Mouse (Mus musculus): ENCODE data around the gene Dbf4. TPM values are rescaled to one million over a fixed set of nuclear protein-coding genes. Genes with fewer than 3 reads are reported as not detected.
A peak's percentile ranks its signal among the peaks of the same experiment; 100 is the strongest.

Dbf4 gene
- total and polyA plus RNA-seq, 3 experiments: 50.0 to 119 (median 103) TPM

DNA sequence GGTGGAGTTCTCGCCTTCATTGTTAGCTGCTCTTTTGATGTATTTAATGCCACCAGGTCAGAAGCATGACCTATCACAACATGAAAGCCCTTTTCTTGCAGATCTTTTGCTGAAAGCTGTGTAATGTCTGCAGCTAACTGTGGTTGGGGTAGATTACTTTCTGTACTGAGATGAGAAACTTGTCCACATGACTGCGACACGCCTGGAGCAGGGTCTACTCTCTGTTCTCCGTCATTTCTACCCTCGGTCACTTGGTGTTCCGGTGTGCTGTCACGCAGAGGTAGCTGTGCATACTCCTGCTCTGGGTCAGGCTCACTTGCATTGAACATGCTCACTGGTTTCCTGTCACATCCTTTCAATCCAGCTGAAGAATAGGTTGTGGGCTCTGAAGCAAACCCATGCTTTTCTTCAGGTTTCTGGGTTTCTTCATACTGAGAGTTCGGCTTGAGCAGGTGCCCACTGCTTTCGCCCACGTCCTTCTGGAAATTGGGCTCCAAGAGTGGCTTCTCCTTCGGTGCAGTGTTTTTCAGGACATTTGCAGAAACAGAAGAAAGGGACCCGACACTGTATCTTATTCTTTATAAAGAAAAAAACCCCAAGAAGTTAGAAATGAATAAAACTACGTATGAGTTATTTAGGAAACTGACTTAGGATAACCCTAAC, 24.8 kb downstream of the Dbf4 start (continued):
- peak; percentile 58 for TF ChIP-seq ETS1 (conservative IDR thresholded peaks at IDR 0.05; ENCODE audit: low read depth, low read length)
- peak; percentile 72; the same call in 1 of the 2 replicates for TF ChIP-seq TCF12 (IDR thresholded peaks at IDR 0.05; ENCODE audit: low read depth, low read length)
- TF ChIP-seq RCOR1 (conservative IDR thresholded peaks at IDR 0.05; ENCODE audit: low read depth, low read length): peak; percentile 92
- TF ChIP-seq MEF2A (IDR thresholded peaks at IDR 0.05; ENCODE audit: borderline replicate concordance, low read depth, low read length): peak; percentile 61
- TF ChIP-seq POLR2A (IDR thresholded peaks at IDR 0.05; ENCODE audit: low read depth, low read length): peak; percentile 29; the same call in 1 of the 2 replicates

DNA sequence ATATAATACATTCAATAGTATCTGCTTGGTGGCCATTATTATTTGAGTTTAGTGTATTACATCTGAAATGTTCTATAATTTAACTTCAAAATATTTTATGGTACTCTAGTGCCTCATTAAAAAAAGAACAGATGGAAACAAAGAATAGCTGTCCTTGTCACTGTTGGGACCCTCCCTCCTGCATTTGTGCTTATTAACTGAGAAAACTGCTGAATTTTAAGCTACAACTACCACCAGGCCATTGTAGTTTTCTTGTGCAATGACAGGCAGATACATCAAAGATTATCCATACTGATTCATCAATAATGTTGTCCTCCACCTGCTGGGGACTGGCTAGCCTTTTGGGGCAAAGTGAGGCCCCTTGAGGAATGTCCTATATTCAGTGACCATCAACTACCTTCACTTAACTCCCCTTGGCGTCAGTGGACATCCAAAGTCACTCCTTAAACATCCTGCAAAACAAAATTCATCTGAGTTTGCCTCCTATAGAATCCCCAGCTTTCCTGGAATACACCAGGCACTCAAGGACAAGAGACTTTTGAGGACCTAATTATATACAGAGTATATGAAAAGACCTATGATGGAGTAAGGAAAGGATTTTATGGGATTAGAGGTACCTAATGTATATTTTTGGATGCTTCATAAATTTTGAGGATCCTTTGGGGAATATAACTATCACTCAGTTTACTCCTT, 28.5 kb downstream of the Dbf4 start:
- in situ Hi-C loops (cut with MboI; ENCODE audit: low pct_ligation_motif_present, low pct_unique_long_range_greater_than_20kb, low sequenced_read_pairs): no loop called here
- Histone ChIP-seq H3K27ac (ENCODE audit: insufficient read depth, low read depth) (no peak overlapping the region), H3K36me3 (replicated peaks in 1 of 2; ENCODE audit: control insufficient read depth in 1 of 2, insufficient read depth in 1 of 2, low read length in 1 of 2) (peaks cover 9 to 31% of the 10 kb centered on the region in 2 experiments), H3K4me2 (ENCODE audit: insufficient read depth, low read depth, poor library complexity, severe bottlenecking) (no peak overlapping the region), H3K9ac (ENCODE audit: insufficient read depth, low read depth) (no peak overlapping the region), H3K4me1 (ENCODE audit: control insufficient read depth in 1 of 2, insufficient read depth in 2 of 2) (peaks cover 3 to 7% of the 10 kb centered on the region in 2 experiments; a peak in 3 of 4 replicates), H3K4me3 (replicated peaks in 1 of 3; ENCODE audit: low read depth in 2 of 3, low read length in 2 of 3, poor library complexity in 1 of 3) (no peak overlapping the region), H3K27me3 (replicated peaks) (no peaks in the 10 kb centered on the region), H3K9me3 (replicated peaks; ENCODE audit: low read length) (no peaks in the 10 kb centered on the region), H3K79me2 (replicated peaks; ENCODE audit: control insufficient read depth, extremely low read depth, insufficient read depth, poor library complexity, severe bottlenecking) (peaks cover 2% of the 10 kb centered on the region; the same call in 1 of the 2 replicates)
- no peak for DNase-seq (ENCODE audit: extremely low read depth)
- peak; percentile 68 for TF ChIP-seq POLR2AphosphoS2 (IDR thresholded peaks at IDR 0.05; ENCODE audit: low read depth, low read length)
- TF ChIP-seq POLR2A (IDR thresholded peaks at IDR 0.05; ENCODE audit: low read depth, low read length): no peak
- dilution Hi-C loops (cut with MboI; ENCODE audit: extremely low pct_ligation_motif_present, extremely low pct_unique_long_range_greater_than_20kb, low sequenced_read_pairs): no loop called here

DNA sequence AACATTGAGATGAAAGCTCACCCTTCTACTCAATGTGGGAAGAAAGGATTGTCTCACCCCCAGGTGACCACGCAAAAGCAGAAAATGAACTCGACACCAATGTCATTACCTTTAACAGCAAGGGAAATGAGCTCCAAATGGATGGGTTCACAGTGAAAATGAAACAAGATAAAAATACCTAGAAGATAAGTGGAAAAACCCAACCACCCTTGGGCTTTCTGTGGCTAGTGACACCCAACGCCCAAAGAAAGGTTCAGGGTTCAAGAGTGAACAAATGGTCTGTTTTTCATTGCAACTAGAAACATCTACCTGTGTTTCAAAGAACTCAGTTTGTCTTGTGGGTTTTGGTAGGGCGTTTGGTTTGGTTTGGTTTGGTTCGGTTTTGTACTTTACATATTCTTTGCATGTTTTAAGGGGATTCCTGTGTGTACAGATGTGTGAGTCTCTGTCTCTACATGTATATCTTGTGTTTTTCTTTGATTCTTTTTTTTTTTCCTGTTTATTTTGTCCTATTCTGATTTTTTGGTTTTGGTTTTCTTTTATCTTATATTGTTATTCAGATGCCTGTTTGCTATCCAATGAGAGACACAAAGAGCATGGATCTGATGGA, 48.1 kb downstream of the Dbf4 start:
- Histone ChIP-seq H3K27me3 (replicated peaks) (no peaks in the 10 kb centered on the region), H3K79me2 (replicated peaks; ENCODE audit: control insufficient read depth, extremely low read depth, insufficient read depth, poor library complexity, severe bottlenecking) (no peaks in the 10 kb centered on the region), H3K9ac (ENCODE audit: insufficient read depth, low read depth) (no peak overlapping the region; the same call in 1 of the 2 replicates), H3K27ac (ENCODE audit: insufficient read depth, low read depth) (peak overlapping the region; percentile 79), H3K4me2 (ENCODE audit: insufficient read depth, low read depth, poor library complexity, severe bottlenecking) (peak overlapping the region; percentile 95), H3K4me1 (ENCODE audit: control insufficient read depth in 1 of 2, insufficient read depth in 2 of 2) (peaks cover 0 to 23% of the 10 kb centered on the region in 2 experiments; a peak in 2 of 4 replicates), H3K9me3 (replicated peaks; ENCODE audit: low read length) (no peaks in the 10 kb centered on the region), H3K4me3 (replicated peaks in 1 of 3; ENCODE audit: low read depth in 2 of 3, low read length in 2 of 3, poor library complexity in 1 of 3) (peak overlapping the region in 1 of 3 experiments; percentile 10), H3K36me3 (replicated peaks in 1 of 2; ENCODE audit: control insufficient read depth in 1 of 2, insufficient read depth in 1 of 2, low read length in 1 of 2) (no peaks in the 10 kb centered on the region)
- dilution Hi-C loops (cut with MboI; ENCODE audit: extremely low pct_ligation_motif_present, extremely low pct_unique_long_range_greater_than_20kb, low sequenced_read_pairs) (no loop called here), in situ Hi-C loops (cut with MboI; ENCODE audit: low pct_ligation_motif_present, low pct_unique_long_range_greater_than_20kb, low sequenced_read_pairs) (no loop called here)
- peak; percentile 65 for DNase-seq (ENCODE audit: extremely low read depth)
- TF ChIP-seq CHD1 (IDR thresholded peaks at IDR 0.05; ENCODE audit: low read depth, low read length) (no peak), EP300 (IDR thresholded peaks at IDR 0.05; ENCODE audit: low read length) (peak; percentile 77), TBP (conservative IDR thresholded peaks at IDR 0.05; ENCODE audit: low read depth, low read length) (no peak), JUN (IDR thresholded peaks at IDR 0.05; ENCODE audit: insufficient read depth, low read depth, low read length) (peak; percentile 61), NRF1 (IDR thresholded peaks at IDR 0.05; ENCODE audit: low read depth, low read length) (no peak), NELFE (IDR thresholded peaks at IDR 0.05; ENCODE audit: low read depth, low read length) (no peak), HCFC1 (IDR thresholded peaks at IDR 0.05; ENCODE audit: low read depth, low read length) (no peak), POLR2A (IDR thresholded peaks at IDR 0.05; ENCODE audit: low read depth, low read length) (no peak), MXI1 (IDR thresholded peaks at IDR 0.05; ENCODE audit: low read depth, low read length) (no peak), RCOR1 (conservative IDR thresholded peaks at IDR 0.05; ENCODE audit: low read depth, low read length) (no peak; the same call in 1 of the 2 replicates), MYC (IDR thresholded peaks at IDR 0.05; ENCODE audit: low read depth, low read length) (peak; percentile 37; the same call in 1 of the 2 replicates), ZKSCAN1 (IDR thresholded peaks at IDR 0.05; ENCODE audit: borderline replicate concordance, low read depth, low read length) (no peak), MEF2A (IDR thresholded peaks at IDR 0.05; ENCODE audit: borderline replicate concordance, low read depth, low read length) (peak; percentile 96), CTCF (conservative IDR thresholded peaks at IDR 0.05 in 1 of 2, IDR thresholded peaks at IDR 0.05 in 1 of 2; ENCODE audit: low read depth in 2 of 2, low read length in 2 of 2) (no peak), UBTF (IDR thresholded peaks at IDR 0.05; ENCODE audit: low read depth, low read length) (no peak), MAZ (IDR thresholded peaks at IDR 0.05; ENCODE audit: low read depth, low read length) (0 out of 2 replicates have a peak, but pooled peaks have one; percentile 12), MAX (IDR thresholded peaks at IDR 0.05; ENCODE audit: low read length) (peak; percentile 22; the same call in 1 of the 2 replicates), USF1 (IDR thresholded peaks at IDR 0.05; ENCODE audit: low read depth, low read length) (no peak), ZC3H11A (IDR thresholded peaks at IDR 0.05; ENCODE audit: low read depth, low read length) (no peak), JUND (conservative IDR thresholded peaks at IDR 0.05; ENCODE audit: low read depth, low read length) (peak; percentile 52; the same call in 1 of the 2 replicates), ETS1 (conservative IDR thresholded peaks at IDR 0.05; ENCODE audit: low read depth, low read length) (peak; percentile 79), TCF12 (IDR thresholded peaks at IDR 0.05; ENCODE audit: low read depth, low read length) (peak; percentile 66; the same call in 1 of the 2 replicates), RAD21 (IDR thresholded peaks at IDR 0.05; ENCODE audit: low read depth, low read length) (no peak; the same call in none of the 2 replicates), E2F4 (IDR thresholded peaks at IDR 0.05; ENCODE audit: insufficient replicate concordance, low read depth, low read length) (no peak)
